Mouse (Mus musculus) B cell, adult 2 months (primary cell): ENCODE results near the gene Tnni2.
A peak's percentile ranks its signal among the peaks of the same experiment; 100 is the strongest.

ENCODE experiments used
- DNase-seq, 2 experiments: peaks; one replicate each; pipeline ENCODE4 v3.0.0; 2022

Tnni2 gene

DNA sequence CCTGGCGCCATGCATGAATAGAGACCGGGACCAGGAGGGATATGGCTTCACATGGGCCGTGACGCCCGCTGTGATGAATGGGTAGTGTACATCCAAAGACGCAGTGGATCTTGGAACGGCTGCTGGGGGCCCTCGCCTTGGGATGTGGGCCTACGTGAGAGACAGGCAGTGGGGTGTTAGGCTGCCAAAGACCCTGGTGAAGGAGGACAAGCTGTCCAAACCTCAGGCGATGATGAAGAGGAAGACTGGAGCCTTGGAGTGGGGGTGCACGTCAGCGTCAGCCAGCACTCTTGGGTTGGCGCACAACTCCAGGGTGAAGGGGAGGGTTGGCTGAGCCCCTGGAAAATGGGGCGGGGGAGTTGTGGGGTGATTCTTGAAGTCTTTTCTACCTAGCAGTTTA is 10.5 kb upstream of the Tnni2 start:
- DNase-seq, result no peak

- DNase-seq, result no peak
Measured at GRCm38 (mm10) chr7:142433623-142434022, 8.0 kb upstream of the Tnni2 start.

GRCm38 (mm10) chr7:142434137-142434865 is 7.3 kb upstream of the Tnni2 start, which contains the start of gene Syt8:
Syt8 (plus strand) TSS chr7:142434850.
- no peak for DNase-seq

- peak; percentile 70 to 72 for DNase-seq
Measured at GRCm38 (mm10) chr7:142435524-142435923, 6.1 kb upstream of the Tnni2 start.

- no peak for DNase-seq
Measured at GRCm38 (mm10) chr7:142437324-142437723, 4.3 kb upstream of the Tnni2 start.

DNA sequence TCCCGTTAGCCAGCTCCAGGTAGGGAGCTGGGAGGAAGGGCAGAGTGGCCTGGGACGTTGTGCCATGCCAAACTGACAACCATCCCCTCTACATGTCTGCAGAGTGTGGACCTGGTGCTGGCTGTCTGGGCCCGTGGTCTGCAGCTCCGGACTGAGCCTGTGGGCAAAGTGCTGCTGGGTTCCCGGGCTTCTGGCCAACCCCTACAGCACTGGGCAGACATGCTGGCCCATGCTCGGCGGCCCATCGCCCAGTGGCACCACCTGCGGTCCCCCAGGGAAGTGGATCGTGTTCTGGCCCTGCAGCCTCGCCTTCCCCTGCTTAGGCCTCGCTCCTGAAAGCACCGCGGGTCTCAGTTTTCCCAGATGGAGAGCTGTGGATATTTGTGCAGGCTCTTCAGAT is 1.6 kb upstream of the Tnni2 start:
- no peak for DNase-seq

- peak; percentile 73 to 75 for DNase-seq
Measured at GRCm38 (mm10) chr7:142440657-142441114, 922 bp upstream of the Tnni2 start.

DNA sequence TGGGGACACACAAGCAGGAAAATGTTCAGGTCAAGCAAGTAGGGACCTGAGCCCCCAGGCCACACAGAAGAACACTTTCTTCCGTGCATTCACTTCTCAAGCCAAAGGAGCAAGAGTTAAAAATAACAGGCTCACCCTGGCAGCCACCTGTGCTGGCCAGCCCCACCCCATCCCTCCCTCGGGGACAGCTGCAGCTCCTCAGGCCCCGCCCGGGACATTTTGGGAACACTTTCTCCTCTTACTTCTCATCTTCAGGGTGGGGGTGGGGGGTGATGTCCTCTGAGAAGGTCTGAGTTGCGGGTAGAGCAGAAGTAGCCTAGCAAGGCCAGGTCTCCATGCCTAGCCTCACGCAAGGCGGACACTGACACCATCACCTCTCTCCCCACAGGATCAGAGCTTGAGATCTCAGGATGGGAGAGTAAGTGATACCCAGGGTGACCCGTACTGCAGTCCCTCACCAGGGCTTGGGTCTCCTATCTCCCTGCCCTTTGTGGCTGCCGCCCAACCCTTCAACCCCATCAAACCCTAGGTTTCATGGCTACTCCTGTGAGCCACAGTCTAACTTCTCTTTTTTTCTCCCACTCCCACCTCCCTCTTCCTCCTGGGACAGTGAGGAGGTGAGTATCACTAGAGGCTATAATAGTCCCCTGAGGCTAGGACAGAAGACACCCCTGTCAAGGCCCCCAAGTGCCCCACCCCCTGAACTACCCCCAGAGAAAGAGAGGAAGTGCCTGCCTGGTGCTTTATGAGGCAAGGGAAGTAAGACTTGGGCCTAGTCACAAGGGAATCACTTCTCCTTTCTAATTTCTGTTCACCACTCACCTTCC is 686 bp downstream of the Tnni2 start:
- DNase-seq, result peak; percentile 75 to 79

GRCm38 (mm10) chr7:142442908-142443420 is 1.4 kb downstream of the Tnni2 start:
- DNase-seq, result no peak

- peak; percentile 30 to 45 for DNase-seq
Measured at GRCm38 (mm10) chr7:142443474-142443873, 1.9 kb downstream of the Tnni2 start.

DNA sequence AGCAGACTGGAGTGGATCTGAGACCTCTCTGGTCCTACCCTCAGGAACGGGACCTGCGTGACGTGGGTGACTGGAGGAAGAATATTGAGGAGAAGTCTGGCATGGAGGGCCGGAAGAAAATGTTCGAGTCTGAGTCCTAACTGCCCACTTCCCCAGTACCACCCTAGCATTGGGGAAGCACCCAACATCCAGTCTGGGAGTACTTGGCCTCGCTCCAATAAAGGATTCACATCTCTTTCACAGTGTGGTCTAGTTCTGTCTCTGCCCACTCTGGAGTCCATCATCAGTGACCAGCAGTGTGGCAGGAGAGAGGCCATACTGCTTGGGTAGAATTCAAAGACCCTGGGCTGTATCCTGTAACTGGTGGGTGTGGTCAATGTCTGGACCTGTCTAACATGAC is 2.6 kb downstream of the Tnni2 start:
- no peak for DNase-seq

- DNase-seq, result no peak
Measured at GRCm38 (mm10) chr7:142445324-142445723, 3.7 kb downstream of the Tnni2 start.

- no peak for DNase-seq
Measured at GRCm38 (mm10) chr7:142446264-142446663, 4.7 kb downstream of the Tnni2 start.

- DNase-seq, result no peak
Measured at GRCm38 (mm10) chr7:142449038-142449617, 7.5 kb downstream of the Tnni2 start.

DNA sequence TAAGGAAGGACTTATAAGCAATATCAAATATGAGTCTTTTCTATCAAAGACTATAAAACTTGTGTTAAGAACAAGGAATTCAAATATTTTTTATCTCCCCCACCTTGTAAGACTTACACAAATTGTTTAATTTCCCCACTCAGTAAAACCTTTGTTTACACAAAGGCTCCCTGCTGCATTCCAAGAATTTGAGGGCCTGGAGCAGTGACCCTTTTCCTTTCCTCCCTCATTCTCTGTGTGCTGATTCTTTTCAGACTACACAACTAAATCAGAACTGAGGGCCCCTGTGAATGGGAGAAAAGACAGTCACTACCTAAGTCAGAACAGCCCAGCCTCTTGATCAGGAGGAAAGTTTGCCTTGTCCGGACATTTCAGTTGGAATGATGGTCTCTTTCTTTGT is 13.1 kb downstream of the Tnni2 start:
- no peak for DNase-seq

DNA sequence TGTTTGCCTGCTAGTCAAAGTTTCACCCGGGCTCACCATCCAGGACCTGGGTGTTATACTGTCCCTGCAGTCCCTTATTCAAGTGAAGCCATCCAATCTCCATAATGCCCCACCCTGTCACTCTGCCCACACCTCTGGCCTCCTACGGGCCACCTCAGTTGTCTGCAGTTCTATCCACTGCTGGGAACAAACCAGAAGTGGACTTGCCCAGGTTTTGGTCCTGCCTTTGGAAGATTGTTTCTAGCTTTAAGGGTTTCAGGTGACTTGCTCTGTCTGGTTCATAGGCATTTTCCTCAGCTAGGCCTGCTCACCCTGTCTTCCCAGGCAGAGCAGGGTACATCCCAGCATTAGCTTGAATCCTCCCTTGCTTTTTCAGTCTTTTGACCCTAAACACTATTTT is 13.6 kb downstream of the Tnni2 start:
- no peak for DNase-seq

DNA sequence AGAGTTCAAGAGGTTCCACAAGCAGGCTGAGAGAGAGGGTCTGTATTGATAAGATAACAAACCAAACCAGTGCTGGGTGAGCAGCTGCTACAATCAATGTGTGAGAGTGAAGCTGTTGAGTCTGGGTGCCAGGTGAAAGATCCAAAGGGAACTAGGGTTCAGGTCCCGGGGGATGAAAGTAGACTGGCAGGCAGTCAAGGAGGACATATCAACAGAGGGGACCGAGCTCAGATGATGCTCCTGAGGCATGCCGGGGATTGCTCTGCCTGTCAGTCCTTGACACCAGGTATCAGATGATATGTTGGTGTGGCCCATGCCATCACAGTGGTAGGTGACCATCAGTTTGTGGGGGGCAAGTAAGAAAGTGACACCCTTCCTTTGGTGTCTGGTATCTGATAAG is 15.2 kb downstream of the Tnni2 start:
- no peak for DNase-seq

DNA sequence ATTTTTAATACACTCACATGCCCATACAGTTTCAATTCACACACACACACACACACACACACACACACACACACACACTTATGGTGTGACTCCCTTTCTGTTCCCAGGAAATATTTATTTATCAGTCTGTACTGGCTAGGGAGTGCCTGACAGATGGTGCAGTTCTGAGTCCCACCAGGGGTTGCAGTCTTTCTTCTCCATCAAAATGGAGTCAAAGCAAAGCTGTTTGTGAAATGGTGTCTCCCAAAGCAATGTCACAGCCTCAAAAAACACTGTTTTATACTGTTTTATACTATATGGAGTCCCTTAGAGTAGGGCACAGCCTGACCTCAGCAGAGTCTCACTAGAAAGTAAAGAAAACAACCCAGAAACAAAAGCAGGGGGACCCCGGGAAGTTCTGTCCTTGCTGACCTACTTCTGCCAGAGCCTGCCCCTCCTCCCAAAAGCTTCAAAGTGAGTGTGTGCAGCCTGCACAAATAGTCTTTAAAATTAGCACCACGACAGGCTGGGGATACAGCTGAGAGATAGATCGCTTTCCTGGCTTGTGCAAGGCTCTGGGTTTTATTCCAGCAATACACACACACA is 15.7 kb downstream of the Tnni2 start:
- DNase-seq, result no peak

GRCm38 (mm10) chr7:142458026-142458425 is 16.4 kb downstream of the Tnni2 start:
- DNase-seq, result peak in 1 of 2 experiments; percentile 36

- no peak for DNase-seq
Measured at GRCm38 (mm10) chr7:142458676-142459298, 17.2 kb downstream of the Tnni2 start.

- no peak for DNase-seq
Measured at GRCm38 (mm10) chr7:142459299-142459691, 17.7 kb downstream of the Tnni2 start.

DNA sequence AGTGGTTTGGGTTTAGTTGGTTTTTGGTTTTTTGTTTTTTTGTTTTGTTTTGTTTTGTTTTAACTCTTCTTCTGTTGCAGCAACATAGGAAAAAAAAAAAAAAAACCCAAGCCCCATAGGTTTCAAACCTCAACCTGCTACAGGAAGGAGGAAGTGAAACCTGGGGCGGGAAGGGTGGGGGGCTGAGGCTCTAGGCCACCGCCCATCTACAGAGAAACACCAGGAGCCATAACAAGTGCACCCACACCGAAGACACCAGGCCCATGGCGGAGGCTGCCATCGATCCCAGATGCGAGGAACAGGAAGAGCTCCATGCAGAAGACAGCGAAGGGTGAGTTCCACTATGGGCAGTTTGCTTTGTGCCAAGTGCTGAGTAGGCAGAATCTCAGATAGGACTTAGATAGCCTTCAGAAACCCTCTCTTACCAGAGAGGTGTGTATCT is 19.0 kb downstream of the Tnni2 start, which contains the start of gene Lsp1:
Lsp1 (plus strand) TSS at position 174 of the 442 bp plus-strand sequence.
- peak; percentile 67 to 68 for DNase-seq
